8 mouse cellular contexts compared by ENCODE assay signal in genomic region chr15:98993865-98994264, GRCm38 (mm10). TPM values are rescaled to one million over a fixed set of nuclear protein-coding genes. Genes with fewer than 3 reads are reported as not detected.
A peak's percentile ranks its signal among the peaks of the same experiment; 100 is the strongest.
DNase-seq lines count a peak whose midpoint lies in the region; ATAC-seq and TF ChIP-seq lines count a peak whose summit lies in the region.

No protein-coding gene starts in this region.

- H3K36me3 ChIP-seq in C2C12 (ENCODE audit: control insufficient read depth, insufficient read depth), result no peaks in the 10 kb centered on the region
- no peaks in the 10 kb centered on the region for H3K36me3 ChIP-seq in heart, embryonic 14.5 days (ENCODE audit: control insufficient read depth, insufficient read depth, low read length)
- H3K36me3 ChIP-seq in liver, embryonic 15.5 days (replicated peaks), result no peaks in the 10 kb centered on the region
- H3K36me3 ChIP-seq in neural tube, embryonic 11.5 days (ENCODE audit: control insufficient read depth, insufficient read depth, low read length), result no peaks in the 10 kb centered on the region; the same call in 1 of the 2 replicates

- DNase-seq in adrenal gland, postnatal 36 days, result peak; percentile 90 to 92
- peak; percentile 95 for DNase-seq in kidney, postnatal 10 days
- DNase-seq in neural tube, embryonic 11.5 days (ENCODE audit: low spot score), result peak; percentile 91
- DNase-seq in telencephalon, adult 2 months (ENCODE audit: low read depth, low spot score), result peak; percentile 92

- under 1% methylated on average over 11 of the region's 11 CpGs for WGBS in heart, embryonic 14.5 days
- under 1% methylated on average over 11 of the region's 11 CpGs for WGBS in liver, embryonic 15.5 days (ENCODE audit: insufficient replicate concordance)
- 1% methylated on average over 11 of the region's 11 CpGs for WGBS in neural tube, embryonic 11.5 days

- no peak overlapping the region for H3K4me3 ChIP-seq in C2C12 (ENCODE audit: insufficient read depth, poor library complexity, severe bottlenecking)
- no peak overlapping the region for H3K4me3 ChIP-seq in embryonic fibroblast, embryonic 13.5 days (ENCODE audit: insufficient read depth, low read length)
- no peak overlapping the region for H3K4me3 ChIP-seq in heart, embryonic 14.5 days (ENCODE audit: control insufficient read depth in 1 of 2, insufficient read depth in 1 of 2, low read depth in 1 of 2, low read length in 2 of 2)
- peak overlapping the region; percentile 53 for H3K4me3 ChIP-seq in liver, embryonic 15.5 days (replicated peaks)
- H3K4me3 ChIP-seq in neural tube, embryonic 11.5 days (ENCODE audit: low read depth, low read length), result no peak overlapping the region

- ATAC-seq in heart, embryonic 14.5 days (ENCODE audit: insufficient number of reproducible peaks, insufficient read depth, low FRiP score, low read depth), result no peak
- ATAC-seq in liver, embryonic 15.5 days (ENCODE audit: insufficient read depth), result no peak
- no peak for ATAC-seq in neural tube, embryonic 11.5 days (ENCODE audit: insufficient read depth, low FRiP score, low TSS enrichment)

- no peaks in the 10 kb centered on the region for H3K9me3 ChIP-seq in heart, embryonic 14.5 days (ENCODE audit: control insufficient read depth, low read length)
- H3K9me3 ChIP-seq in liver, embryonic 15.5 days (replicated peaks), result no peaks in the 10 kb centered on the region
- no peaks in the 10 kb centered on the region for H3K9me3 ChIP-seq in neural tube, embryonic 11.5 days (ENCODE audit: control insufficient read depth, low read length)

- no peak overlapping the region for H3K27ac ChIP-seq in embryonic fibroblast, embryonic 13.5 days (ENCODE audit: insufficient read depth, low read length)
- peak overlapping the region in 1 of 2 experiments; percentile 96; a peak in 2 of 4 replicates for H3K27ac ChIP-seq in heart, embryonic 14.5 days (replicated peaks in 1 of 2; ENCODE audit: control insufficient read depth in 1 of 2, insufficient read depth in 1 of 2, low read depth in 2 of 2, low read length in 2 of 2)
- H3K27ac ChIP-seq in liver, embryonic 15.5 days (replicated peaks), result no peak overlapping the region
- no peak overlapping the region for H3K27ac ChIP-seq in neural tube, embryonic 11.5 days (ENCODE audit: low read depth, low read length)

- H3K4me2 ChIP-seq in heart, embryonic 14.5 days (ENCODE audit: low read length), result peak overlapping the region; percentile 81
- peak overlapping the region; percentile 79 for H3K4me2 ChIP-seq in liver, embryonic 15.5 days
- no peak overlapping the region; the same call in 1 of the 2 replicates for H3K4me2 ChIP-seq in neural tube, embryonic 11.5 days (ENCODE audit: low read depth)

- peak; percentile 87 for TF ChIP-seq CTCF in C2C12 (IDR thresholded peaks at IDR 0.05; ENCODE audit: control insufficient read depth, insufficient read depth, insufficient read length)
- peak; percentile 71 for TF ChIP-seq CTCF in embryonic fibroblast, embryonic 13.5 days (IDR thresholded peaks at IDR 0.05; ENCODE audit: borderline replicate concordance, insufficient read depth, low read length)

- H3ac ChIP-seq in C2C12 (ENCODE audit: control insufficient read depth, insufficient read length, low read depth), result no peak overlapping the region

- no peaks in the 10 kb centered on the region for H3K27me3 ChIP-seq in C2C12 (ENCODE audit: control insufficient read depth, insufficient read depth, insufficient read length)
- H3K27me3 ChIP-seq in heart, embryonic 14.5 days (ENCODE audit: control insufficient read depth, insufficient read depth, low read length), result no peaks in the 10 kb centered on the region
- H3K27me3 ChIP-seq in liver, embryonic 15.5 days, result no peaks in the 10 kb centered on the region; the same call in 1 of the 2 replicates
- no peaks in the 10 kb centered on the region for H3K27me3 ChIP-seq in neural tube, embryonic 11.5 days (ENCODE audit: control insufficient read depth, insufficient read depth, low read length)

- no peaks in the 10 kb centered on the region for H3K79me3 ChIP-seq in C2C12 (ENCODE audit: low read depth)

- no peak for TF ChIP-seq POLR2A in embryonic fibroblast, embryonic 13.5 days (IDR thresholded peaks at IDR 0.05; ENCODE audit: low read depth, low read length)

- H3K9ac ChIP-seq in heart, embryonic 14.5 days (ENCODE audit: low read length), result peak overlapping the region; percentile 83
- H3K9ac ChIP-seq in liver, embryonic 15.5 days, result no peak overlapping the region
- no peak overlapping the region for H3K9ac ChIP-seq in neural tube, embryonic 11.5 days (ENCODE audit: low read length)

- H3K4me1 ChIP-seq in embryonic fibroblast, embryonic 13.5 days (ENCODE audit: control insufficient read depth, insufficient read depth, low read length), result peaks cover 9% of the 10 kb centered on the region; the same call in 1 of the 2 replicates
- peaks cover 33 to 53% of the 10 kb centered on the region in 2 experiments for H3K4me1 ChIP-seq in heart, embryonic 14.5 days (ENCODE audit: control insufficient read depth in 2 of 2, insufficient read depth in 2 of 2, low read length in 2 of 2)
- H3K4me1 ChIP-seq in liver, embryonic 15.5 days (replicated peaks), result peaks cover 33% of the 10 kb centered on the region
- H3K4me1 ChIP-seq in neural tube, embryonic 11.5 days (ENCODE audit: control insufficient read depth, insufficient read depth, low read length), result peaks cover 31% of the 10 kb centered on the region

- no peaks in the 10 kb centered on the region for H3K79me2 ChIP-seq in C2C12 (ENCODE audit: control insufficient read depth, insufficient read depth)

TF ChIP-seq in C2C12, 6 proteins besides CTCF, POLR2A, EP300 and RAD21:
- TF ChIP-seq CEBPB (IDR thresholded peaks at IDR 0.05; ENCODE audit: low read depth) (peak; percentile 39), MYOG (IDR thresholded peaks at IDR 0.05; ENCODE audit: control insufficient read depth, extremely low read depth, insufficient read length) (no peak), USF1 (IDR thresholded peaks at IDR 0.05; ENCODE audit: low read depth) (no peak), MYOD1 (IDR thresholded peaks at IDR 0.05; ENCODE audit: control insufficient read depth, insufficient read length, low read depth) (no peak), MAX (IDR thresholded peaks at IDR 0.05) (peak; percentile 67), FOSL1 (IDR thresholded peaks at IDR 0.05; ENCODE audit: insufficient read depth, low read length, poor library complexity, severe bottlenecking) (no peak)

RNA-seq across cellular contexts. Expression of gene Tuba1c, which starts 35.8 kb away (rescaled TPM):
- 976 TPM for polyA plus RNA-seq in C2C12 (2012; fragmentation: generic; extraction: Trizol)
- 100 to 1,000 TPM; 272 to 276 TPM for total RNA-seq in adrenal gland, postnatal 36 days (2021)
- polyA plus RNA-seq in embryonic fibroblast, embryonic 13.5 days (2011; ENCODE audit: insufficient read length, low read depth, missing spikeins), result 171 and 395 TPM in 2 replicates
- polyA plus RNA-seq in heart, embryonic 14.5 days (2014; fragmentation: Nextera tagmentation; extraction: Ambion mirVana), result 143 and 146 TPM in 2 replicates
- polyA plus RNA-seq in liver, embryonic 15.5 days (2015; fragmentation: Nextera tagmentation; extraction: Ambion mirVana), result 271 and 291 TPM in 2 replicates
- polyA plus RNA-seq in neural tube, embryonic 11.5 days (2014; fragmentation: Nextera tagmentation; extraction: Ambion mirVana), result 109 and 112 TPM in 2 replicates

RNA-seq across cellular contexts. Expression of gene Tuba1a, which starts 40.4 kb away (rescaled TPM):
- 2,758 TPM for polyA plus RNA-seq in C2C12 (2012; fragmentation: generic; extraction: Trizol)
- total RNA-seq in adrenal gland, postnatal 36 days (2021), result 100 to 1,000 TPM in 1 of 2 experiments, 10 to 100 TPM in 1; 87.9 to 123 TPM
- 1,082 and 1,134 TPM in 2 replicates for polyA plus RNA-seq in embryonic fibroblast, embryonic 13.5 days (2011; ENCODE audit: insufficient read length, low read depth, missing spikeins)
- polyA plus RNA-seq in heart, embryonic 14.5 days (2014; fragmentation: Nextera tagmentation; extraction: Ambion mirVana), result 790 and 917 TPM in 2 replicates
- 71.7 and 75.1 TPM in 2 replicates for polyA plus RNA-seq in liver, embryonic 15.5 days (2015; fragmentation: Nextera tagmentation; extraction: Ambion mirVana)
- polyA plus RNA-seq in neural tube, embryonic 11.5 days (2014; fragmentation: Nextera tagmentation; extraction: Ambion mirVana), result 8,277 and 8,733 TPM in 2 replicates

RNA-seq across cellular contexts. Expression of gene Gm49450, which starts 40.5 kb away (rescaled TPM):
- 0.22 TPM for polyA plus RNA-seq in C2C12 (2012; fragmentation: generic; extraction: Trizol)
- total RNA-seq in adrenal gland, postnatal 36 days (2021), result not detected
- 333 and 559 TPM in 2 replicates for polyA plus RNA-seq in embryonic fibroblast, embryonic 13.5 days (2011; ENCODE audit: insufficient read length, low read depth, missing spikeins)
- polyA plus RNA-seq in heart, embryonic 14.5 days (2014; fragmentation: Nextera tagmentation; extraction: Ambion mirVana), result not detected in 2 replicates
- not detected in 2 replicates for polyA plus RNA-seq in liver, embryonic 15.5 days (2015; fragmentation: Nextera tagmentation; extraction: Ambion mirVana)
- not detected in 2 replicates for polyA plus RNA-seq in neural tube, embryonic 11.5 days (2014; fragmentation: Nextera tagmentation; extraction: Ambion mirVana)

RNA-seq across cellular contexts. Expression of gene Tuba1b, which starts 59.5 kb away (rescaled TPM):
- polyA plus RNA-seq in C2C12 (2012; fragmentation: generic; extraction: Trizol), result 3,512 TPM
- total RNA-seq in adrenal gland, postnatal 36 days (2021), result 100 to 1,000 TPM; 252 to 276 TPM
- polyA plus RNA-seq in embryonic fibroblast, embryonic 13.5 days (2011; ENCODE audit: insufficient read length, low read depth, missing spikeins), result 3,138 and 3,689 TPM in 2 replicates
- polyA plus RNA-seq in heart, embryonic 14.5 days (2014; fragmentation: Nextera tagmentation; extraction: Ambion mirVana), result 1,494 and 1,560 TPM in 2 replicates
- 1,053 and 1,106 TPM in 2 replicates for polyA plus RNA-seq in liver, embryonic 15.5 days (2015; fragmentation: Nextera tagmentation; extraction: Ambion mirVana)
- polyA plus RNA-seq in neural tube, embryonic 11.5 days (2014; fragmentation: Nextera tagmentation; extraction: Ambion mirVana), result 1,967 and 2,051 TPM in 2 replicates

Comparison
In these comparisons a context has a peak if more than half of its experiments do, and no peak if none do; other contexts are left out.
1. RNA of gene Tuba1a, which starts 40.4 kb away (polyA plus RNA-seq): 8,277 to 8,733 TPM in neural tube, embryonic 11.5 days, 2,758 TPM in C2C12 (single experiment), 1,082 to 1,134 TPM in embryonic fibroblast, embryonic 13.5 days and 790 to 917 TPM in heart, embryonic 14.5 days; 71.7 to 75.1 TPM in liver, embryonic 15.5 days; every median in the first group is over 10 times any median in the second.
2. RNA of gene Gm49450, which starts 40.5 kb away (polyA plus RNA-seq): 333 to 559 TPM in embryonic fibroblast, embryonic 13.5 days; 0.22 TPM in C2C12 (single experiment), not detected in heart, embryonic 14.5 days, not detected in liver, embryonic 15.5 days and not detected in neural tube, embryonic 11.5 days; every median in the first group is over 100 times any median in the second.
3. Peak in every context shown above with its lines, with median percentiles within 50 percentile points of each other: DNase-seq.